Mouse (Mus musculus) thymus, adult 2 months (tissue): ENCODE results near the gene Oxsm.

Experiments
- CTCF ChIP-seq: fragments of 200-500 bp; IDR thresholded peaks from 2 replicates; pipeline ENCODE4 v1.5.1; 2012; ENCODE audit warnings: mild to moderate bottlenecking, control low read depth, low read length, moderate library complexity, borderline replicate concordance; ENCODE audit not compliant: control insufficient read depth, poor library complexity, insufficient read depth; ENCODE audit errors: extremely low read depth
- POLR2A ChIP-seq: fragments of 200-500 bp; IDR thresholded peaks from 2 replicates; pipeline ENCODE4 v1.6.1; 2012; ENCODE audit warnings: mild to moderate bottlenecking, low read length, control low read depth, moderate library complexity; ENCODE audit not compliant: control insufficient read depth, poor library complexity, insufficient read depth; ENCODE audit errors: extremely low read depth

GRCm38 (mm10) chr14:16273677-16274076 is 24.1 kb upstream of the Oxsm start:
- TF ChIP-seq CTCF (no peak), POLR2A (no peak)
